Mouse (Mus musculus) heart, adult 2 months (tissue): ENCODE results near the gene Pcsk5. TPM values are rescaled to one million over a fixed set of nuclear protein-coding genes. Genes with fewer than 3 reads are reported as not detected.

Experiments
- DNase-seq, 2 experiments: peaks; one replicate each; pipeline ENCODE4 v3.0.0; 2021
- H3K27ac ChIP-seq: fragments of 200-600 bp; 2 replicates; pipeline ENCODE4 v1.8.1; 2022
- H3K27me3 ChIP-seq: fragments of 200-500 bp; 2 replicates; pipeline ENCODE4 v1.6.1; 2012; ENCODE audit warnings: mild to moderate bottlenecking, low read length, inconsistent platforms, mixed read lengths; ENCODE audit not compliant: control insufficient read depth, insufficient read depth
- H3K36me3 ChIP-seq: fragments of 200-500 bp; 2 replicates; pipeline ENCODE4 v1.6.1; 2012; ENCODE audit warnings: low read length, inconsistent platforms; ENCODE audit not compliant: control insufficient read depth, insufficient read depth
- H3K4me1 ChIP-seq: fragments of 200-500 bp; 2 replicates; pipeline ENCODE4 v1.6.1; 2011; ENCODE audit warnings: low read length; ENCODE audit not compliant: control insufficient read depth, insufficient read depth
- H3K4me3 ChIP-seq: fragments of 200-600 bp; 2 replicates; pipeline ENCODE4 v1.8.1; 2022
- H3K79me2 ChIP-seq: fragments of 200-500 bp; replicated peaks from 2 replicates; pipeline ENCODE4 v1.6.1; 2012; ENCODE audit warnings: mild to moderate bottlenecking, inconsistent platforms, low read length, moderate library complexity, mixed read lengths; ENCODE audit not compliant: control insufficient read depth, insufficient read depth
- H3K9ac ChIP-seq: fragments of 200-500 bp; 2 replicates; pipeline ENCODE4 v1.6.1; 2012; ENCODE audit warnings: low read depth, mild to moderate bottlenecking, control low read depth, inconsistent platforms, low read length, mixed read lengths
- CTCF ChIP-seq: fragments of 200-600 bp; IDR thresholded peaks from 2 replicates; pipeline ENCODE4 v1.8.1; 2022; ENCODE audit warnings: antibody characterized with exemption, mild to moderate bottlenecking, moderate library complexity
- EP300 ChIP-seq: fragments of 200-500 bp; IDR thresholded peaks from 2 replicates; pipeline ENCODE4 v1.6.1; 2011; ENCODE audit warnings: low read depth, low read length, control low read depth; ENCODE audit not compliant: insufficient read depth
- POLR2A ChIP-seq: fragments of 200-500 bp; IDR thresholded peaks from 2 replicates; pipeline ENCODE4 v1.6.1; 2011; ENCODE audit warnings: mild to moderate bottlenecking, low read depth, low read length, control low read depth; ENCODE audit not compliant: insufficient read depth
- WGBS: fragments of 180-500 bp; shearing (Covaris S2); methylation state at CpG from one replicate; pipeline ENCODE4 v1.1.7; 2018; 5-methylcytosine and 5-hydroxymethylcytosine counted together
- intact Hi-C: fragments of 180-260 bp; cut with DNase I; formaldehyde crosslinking; loops from one replicate; pipeline ENCODE4 v1.15.1; 2025
- polyA plus RNA-seq: library from polyadenylated mRNA; depleted of rRNA; stranded (reverse); fragments of >200 nt; gene quantifications from 2 replicates; pipeline ENCODE4 v1.2.3, GENCODE M21; 2012
- total RNA-seq, 2 experiments: library from RNA; stranded (reverse); gene quantifications; 2 replicates each; pipeline ENCODE4 v1.2.3; 2021

Gene Pcsk5
- total and polyA plus RNA-seq, 3 experiments, result 1.5 to 2.8 (median 1.9) TPM

GRCm38 (mm10) chr19:17799419-17800185, 37.8 kb downstream of the Pcsk5 start:
- no peak for DNase-seq
- H3K27me3 ChIP-seq, result no peaks in the 10 kb centered on the region
- H3K36me3 ChIP-seq, result no peaks in the 10 kb centered on the region
- TF ChIP-seq CTCF (no peak), POLR2A (no peak), EP300 (no peak)
- H3K79me2 ChIP-seq, result 0 out of 2 replicates have a peak, but pooled peaks cover 1% of the 10 kb centered on the region
- intact Hi-C loops, result no loop called here
- WGBS, result 84% methylated on average over 4 of the region's 4 CpGs
- no peak overlapping the region for H3K9ac ChIP-seq
- H3K4me1 ChIP-seq, result no peaks in the 10 kb centered on the region
- no peak overlapping the region for H3K4me3 ChIP-seq
- no peak overlapping the region for H3K27ac ChIP-seq

DNA sequence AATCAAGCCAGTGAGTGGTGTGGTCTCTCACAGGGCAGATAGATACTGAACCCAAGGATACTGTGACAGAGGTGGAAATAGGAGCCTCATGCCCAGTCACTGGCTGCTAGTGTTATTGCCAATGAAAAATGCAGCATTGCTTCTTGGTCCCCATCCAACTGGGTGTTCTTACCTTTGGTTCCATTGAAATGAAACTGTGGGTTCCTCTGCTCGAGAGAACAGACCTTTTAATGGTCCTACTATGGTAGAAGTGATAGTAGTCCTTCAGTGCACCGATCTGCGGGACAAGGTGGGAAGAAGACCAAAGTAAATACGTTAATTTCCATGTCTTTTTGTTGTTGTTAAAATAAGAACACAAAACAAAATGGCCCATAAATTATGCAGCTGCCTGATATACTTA, 44.0 kb downstream of the Pcsk5 start:
- DNase-seq, result no peak
- H3K79me2 ChIP-seq, result 0 out of 2 replicates have a peak, but pooled peaks cover under 1% of the 10 kb centered on the region
- 85% methylated on average over 4 of the region's 4 CpGs for WGBS
- H3K27ac ChIP-seq, result no peak overlapping the region
- no peaks in the 10 kb centered on the region for H3K36me3 ChIP-seq
- no peaks in the 10 kb centered on the region for H3K27me3 ChIP-seq
- no peak overlapping the region for H3K4me3 ChIP-seq
- no peaks in the 10 kb centered on the region; the same call in 1 of the 2 replicates for H3K4me1 ChIP-seq
- TF ChIP-seq CTCF (no peak), POLR2A (no peak), EP300 (no peak)
- intact Hi-C loops, result no loop called here
- H3K9ac ChIP-seq, result no peak overlapping the region

DNA sequence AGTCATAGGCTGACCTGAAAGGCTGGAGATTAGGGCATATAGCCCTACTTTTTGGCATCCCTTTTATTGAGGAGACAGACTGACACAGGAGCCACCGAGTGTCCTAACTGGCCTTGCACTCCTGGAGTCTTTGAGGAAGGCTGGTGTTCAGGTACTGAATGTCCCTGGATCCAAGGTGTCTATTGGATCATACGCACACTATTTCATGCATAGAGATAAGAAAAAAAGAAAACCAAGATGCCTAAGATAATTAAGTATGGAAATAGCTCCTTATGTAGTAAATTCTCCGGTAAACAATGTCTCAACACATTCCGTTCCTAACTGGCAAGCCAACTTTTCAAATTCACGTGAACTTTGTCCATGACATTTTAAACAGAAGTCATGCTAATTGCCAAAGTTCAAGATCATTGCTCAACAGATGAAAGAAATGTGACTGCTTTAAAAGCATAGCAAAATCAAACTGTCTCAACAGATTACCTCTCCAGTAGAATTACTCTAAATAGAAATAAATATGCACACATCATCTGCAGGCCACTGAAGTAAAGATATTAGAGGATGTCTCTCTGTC, 45.9 kb downstream of the Pcsk5 start:
- DNase-seq, result no peak
- WGBS, result 91% methylated on average over 5 of the region's 5 CpGs

GRCm38 (mm10) chr19:17788617-17789317, 48.7 kb downstream of the Pcsk5 start:
- intact Hi-C loops, result no loop called here
- no peak for TF ChIP-seq CTCF
- TF ChIP-seq EP300, result no peak
- no peak for TF ChIP-seq POLR2A
- Histone ChIP-seq H3K4me1 (no peaks in the 10 kb centered on the region; the same call in 1 of the 2 replicates), H3K4me3 (no peak overlapping the region), H3K36me3 (no peaks in the 10 kb centered on the region), H3K27me3 (no peaks in the 10 kb centered on the region), H3K9ac (no peak overlapping the region), H3K79me2 (no peaks in the 10 kb centered on the region), H3K27ac (no peak overlapping the region)
- 43% methylated on average over 10 of the region's 10 CpGs for whole genome bisulfite sequencing
- peak; percentile 6 to 23 for DNase-seq

More for the DNA sequence above, 45.9 kb downstream of the Pcsk5 start:
- H3K4me3 ChIP-seq, result no peak overlapping the region
- intact Hi-C loops, result no loop called here
- H3K27me3 ChIP-seq, result no peaks in the 10 kb centered on the region
- H3K27ac ChIP-seq, result no peak overlapping the region
- no peaks in the 10 kb centered on the region for H3K79me2 ChIP-seq
- no peaks in the 10 kb centered on the region for H3K36me3 ChIP-seq
- TF ChIP-seq POLR2A (no peak), CTCF (no peak), EP300 (no peak)
- no peak overlapping the region for H3K9ac ChIP-seq
- H3K4me1 ChIP-seq, result no peaks in the 10 kb centered on the region; the same call in 1 of the 2 replicates

DNA sequence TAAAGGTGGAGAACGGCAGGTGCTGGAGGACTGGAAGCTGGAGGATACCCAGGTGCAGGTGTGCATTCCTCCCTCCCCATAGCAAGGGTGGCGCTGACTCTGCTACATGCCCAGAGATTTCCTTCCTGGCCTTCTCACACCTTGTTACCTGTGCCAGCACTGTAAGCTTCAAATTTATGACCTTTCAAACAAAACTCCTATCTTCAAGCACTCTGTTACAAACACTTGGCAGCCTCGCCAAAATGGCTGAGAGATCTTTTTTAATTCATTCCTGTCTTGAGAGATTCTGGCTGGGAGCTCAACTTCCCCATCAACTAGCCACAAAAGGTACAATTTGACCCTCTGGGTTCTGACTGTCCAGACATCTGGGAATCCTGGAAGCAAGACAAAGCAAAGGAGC, 50.7 kb downstream of the Pcsk5 start:
- intact Hi-C loops, result no loop called here
- H3K27me3 ChIP-seq, result no peaks in the 10 kb centered on the region

More for the DNA sequence above, 50.7 kb downstream of the Pcsk5 start:
- no peak overlapping the region for H3K27ac ChIP-seq
- DNase-seq, result no peak
- no peaks in the 10 kb centered on the region for H3K36me3 ChIP-seq
- 93% methylated on average over 3 of the region's 3 CpGs for WGBS
- H3K4me3 ChIP-seq, result no peak overlapping the region
- TF ChIP-seq CTCF (no peak), EP300 (no peak), POLR2A (no peak)
- no peak overlapping the region for H3K9ac ChIP-seq
- no peaks in the 10 kb centered on the region; the same call in 1 of the 2 replicates for H3K4me1 ChIP-seq
- no peaks in the 10 kb centered on the region for H3K79me2 ChIP-seq
